Mouse (Mus musculus) stomach, postnatal 0 days (tissue): Measurements from ENCODE around the gene Adad2. TPM values are rescaled to one million over a fixed set of nuclear protein-coding genes. Genes with fewer than 3 reads are reported as not detected.

Experiments
- ATAC-seq: fragments of 200-750 bp; cut with Nextera tagmentation; 2 replicates; pipeline ENCODE4 v1.8.0; 2017; ENCODE audit not compliant: low FRiP score, low TSS enrichment
- DNase-seq: peaks from one replicate; pipeline ENCODE4 v3.0.0-alpha.2; 2016; ENCODE audit warnings: low spot score
- H3K27ac ChIP-seq: fragments of 300-500 bp; sonication (generic); replicated peaks from 2 replicates; pipeline ENCODE4 v1.5.1; 2014; ENCODE audit warnings: mild to moderate bottlenecking, control low read depth
- H3K27me3 ChIP-seq: fragments of 300-500 bp; sonication (generic); 2 replicates; pipeline ENCODE4 v1.6.1; 2014; ENCODE audit warnings: low read length; ENCODE audit not compliant: control insufficient read depth, insufficient read depth
- H3K36me3 ChIP-seq: fragments of 300-500 bp; sonication (generic); 2 replicates; pipeline ENCODE4 v1.6.1; 2014; ENCODE audit warnings: low read length, mixed read lengths; ENCODE audit not compliant: control insufficient read depth, insufficient read depth
- H3K4me1 ChIP-seq: fragments of 300-500 bp; sonication (generic); replicated peaks from 2 replicates; pipeline ENCODE4 v1.6.1; 2014; ENCODE audit warnings: antibody characterized with exemption; ENCODE audit not compliant: control insufficient read depth, insufficient read depth
- H3K4me2 ChIP-seq: fragments of 300-500 bp; sonication (generic); replicated peaks from 2 replicates; pipeline ENCODE4 v1.6.1; 2014; ENCODE audit warnings: low read depth, mild to moderate bottlenecking, control low read depth, moderate library complexity
- H3K4me3 ChIP-seq: fragments of 300-500 bp; sonication (generic); 2 replicates; pipeline ENCODE4 v1.5.1; 2014; ENCODE audit warnings: low read depth, low read length, control low read depth
- H3K9ac ChIP-seq: fragments of 300-500 bp; sonication (generic); 2 replicates; pipeline ENCODE4 v1.6.1; 2014; ENCODE audit warnings: mild to moderate bottlenecking, low read length, control low read depth, mixed read lengths
- H3K9me3 ChIP-seq: fragments of 300-500 bp; sonication (generic); 2 replicates; pipeline ENCODE4 v1.6.1; 2016; ENCODE audit warnings: low read length; ENCODE audit not compliant: control insufficient read depth
- CTCF ChIP-seq: IDR thresholded peaks from 2 replicates; pipeline ENCODE4 v1.5.1; 2016; ENCODE audit warnings: antibody characterized with exemption, low read depth, mild to moderate bottlenecking, moderate library complexity
- EP300 ChIP-seq: optimal IDR thresholded peaks from 2 replicates; pipeline ENCODE3; 2016; ENCODE audit warnings: antibody characterized with exemption
- WGBS: fragments of 180-500 bp; shearing (Covaris S2); extraction: QIAGEN DNeasy Blood & Tissue Kit; methylation state at CpG from one replicate; pipeline ENCODE4 v1.1.7; 2014; 5-methylcytosine and 5-hydroxymethylcytosine counted together
- polyA plus RNA-seq: library from polyadenylated mRNA; unstranded; fragments of >200 nt; fragmentation: Nextera tagmentation; extraction: Ambion mirVana; gene quantifications from 2 replicates; pipeline ENCODE4 v1.2.1, GENCODE M21; 2015

The Adad2 gene
- polyA plus RNA-seq, 1 experiment from 2014 or later: not detected

GRCm38 (mm10) chr8:119623061-119623460 is 10.5 kb downstream of the Adad2 start:
- WGBS: 90% methylated on average over 8 of the region's 8 CpGs
- H3K9ac ChIP-seq: no peak overlapping the region
- ATAC-seq: no peak
- no peaks in the 10 kb centered on the region for H3K27me3 ChIP-seq
- TF ChIP-seq EP300: no peak
- TF ChIP-seq CTCF: no peak
- H3K4me1 ChIP-seq: no peaks in the 10 kb centered on the region
- no peaks in the 10 kb centered on the region for H3K9me3 ChIP-seq
- no peak overlapping the region for H3K4me2 ChIP-seq
- H3K36me3 ChIP-seq: no peaks in the 10 kb centered on the region
- H3K27ac ChIP-seq: no peak overlapping the region
- no peak for DNase-seq
- no peak overlapping the region for H3K4me3 ChIP-seq

DNA sequence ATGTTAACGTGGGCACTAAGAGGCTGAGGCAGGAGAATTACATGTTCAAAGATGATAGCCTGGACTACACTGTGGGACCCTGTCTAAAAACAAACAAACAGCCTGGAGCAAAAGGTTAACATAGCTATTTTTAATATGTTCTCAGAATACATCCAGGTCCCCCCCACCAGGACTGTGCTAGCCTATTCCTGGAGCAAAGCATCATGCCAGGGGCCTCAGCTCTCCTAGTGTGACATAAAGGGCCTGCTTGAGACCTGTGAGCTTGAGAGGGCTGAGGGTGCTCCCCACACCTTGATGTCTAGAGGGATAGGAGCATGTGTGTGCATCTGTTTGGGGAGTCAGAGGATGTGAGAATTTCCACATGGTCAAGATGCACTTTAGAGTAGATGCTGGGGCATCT is 11.2 kb downstream of the Adad2 start:
- TF ChIP-seq CTCF (no peak), EP300 (no peak)
- no peak for DNase-seq
- H3K27ac ChIP-seq: no peak overlapping the region
- WGBS: 56% methylated on average over 1 of the region's 1 CpGs
- ATAC-seq: no peak
- no peak overlapping the region for H3K9ac ChIP-seq
- H3K36me3 ChIP-seq: no peaks in the 10 kb centered on the region
- H3K9me3 ChIP-seq: no peaks in the 10 kb centered on the region
- no peaks in the 10 kb centered on the region for H3K4me1 ChIP-seq
- H3K27me3 ChIP-seq: no peaks in the 10 kb centered on the region
- no peak overlapping the region for H3K4me2 ChIP-seq
- no peak overlapping the region for H3K4me3 ChIP-seq

- TF ChIP-seq CTCF: no peak
- no peak for TF ChIP-seq EP300
- no peaks in the 10 kb centered on the region for H3K36me3 ChIP-seq
- H3K4me3 ChIP-seq: no peak overlapping the region
- 86% methylated on average over 7 of the region's 7 CpGs for WGBS
- no peaks in the 10 kb centered on the region for H3K27me3 ChIP-seq
- no peaks in the 10 kb centered on the region for H3K9me3 ChIP-seq
- DNase-seq (no peak), ATAC-seq (no peak)
- H3K4me1 ChIP-seq: no peaks in the 10 kb centered on the region
- H3K27ac ChIP-seq: no peak overlapping the region
- no peak overlapping the region for H3K4me2 ChIP-seq
- H3K9ac ChIP-seq: no peak overlapping the region
These were observed 12.4 kb downstream of the Adad2 start for GRCm38 (mm10) chr8:119624916-119625315.

- Histone ChIP-seq H3K4me3 (no peak overlapping the region), H3K9me3 (no peaks in the 10 kb centered on the region), H3K4me1 (no peaks in the 10 kb centered on the region), H3K9ac (no peak overlapping the region), H3K27me3 (no peaks in the 10 kb centered on the region), H3K27ac (no peak overlapping the region), H3K4me2 (no peak overlapping the region), H3K36me3 (no peaks in the 10 kb centered on the region)
- WGBS: 75% methylated on average over 22 of the region's 22 CpGs
- TF ChIP-seq CTCF: no peak
- TF ChIP-seq EP300: no peak
- ATAC-seq: no peak
- DNase-seq: no peak
These were observed 13.2 kb downstream of the Adad2 start for GRCm38 (mm10) chr8:119625788-119626187.

- Histone ChIP-seq H3K27ac (no peak overlapping the region), H3K36me3 (no peaks in the 10 kb centered on the region), H3K4me1 (no peaks in the 10 kb centered on the region), H3K27me3 (no peaks in the 10 kb centered on the region), H3K4me3 (no peak overlapping the region), H3K9ac (no peak overlapping the region), H3K4me2 (no peak overlapping the region), H3K9me3 (no peaks in the 10 kb centered on the region)
- ATAC-seq (no peak; the same call in none of the 2 replicates), DNase-seq (no peak)
- TF ChIP-seq EP300 (no peak), CTCF (no peak)
- 88% methylated on average over 7 of the region's 7 CpGs for WGBS
These were observed 14.7 kb downstream of the Adad2 start for GRCm38 (mm10) chr8:119627199-119627598.

DNA sequence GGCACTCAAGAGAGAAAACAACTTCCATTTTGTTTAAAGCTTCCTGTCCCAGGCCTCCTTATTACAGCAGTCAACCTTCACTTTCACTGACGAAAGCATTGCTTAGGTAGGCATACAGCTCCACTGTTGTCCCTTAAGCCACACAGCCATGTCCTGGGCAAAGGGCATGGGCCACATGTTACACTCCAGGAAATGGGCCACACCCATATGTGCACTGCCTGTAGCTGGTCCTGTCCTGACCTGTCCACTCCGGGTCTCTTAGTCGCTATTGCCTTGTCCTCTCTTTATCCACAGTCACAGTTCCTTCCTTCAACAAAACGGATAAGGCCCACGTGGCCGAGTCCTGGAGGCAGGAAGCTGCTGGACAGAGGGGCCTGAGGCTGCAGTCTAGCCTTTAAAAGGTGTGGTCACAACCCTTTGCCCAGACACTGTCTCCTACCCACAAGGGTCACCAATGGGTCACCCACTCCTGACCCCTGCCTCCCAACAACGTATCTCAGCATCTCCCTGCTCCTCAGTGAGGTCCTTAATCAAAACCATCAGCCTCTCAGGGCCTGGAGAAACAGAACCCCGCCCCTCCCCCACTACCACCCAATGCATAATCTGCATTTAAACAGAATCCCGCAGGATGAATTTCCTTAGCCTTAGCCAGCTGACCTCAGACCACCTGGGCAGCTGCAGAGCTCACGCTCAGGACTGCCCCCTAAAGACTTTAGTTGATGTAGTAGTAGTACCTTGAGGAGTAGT is 15.2 kb downstream of the Adad2 start:
- Histone ChIP-seq H3K4me2 (no peak overlapping the region), H3K4me3 (no peak overlapping the region), H3K4me1 (no peaks in the 10 kb centered on the region), H3K27me3 (no peaks in the 10 kb centered on the region), H3K9me3 (no peaks in the 10 kb centered on the region), H3K27ac (no peak overlapping the region), H3K36me3 (no peaks in the 10 kb centered on the region), H3K9ac (no peak overlapping the region)
- peak; percentile 48 for DNase-seq
- peak; percentile 94 for ATAC-seq
- 39% methylated on average over 10 of the region's 10 CpGs for WGBS
- no peak for TF ChIP-seq EP300
- no peak for TF ChIP-seq CTCF
